In genomic region chr9:74848411-74849194, GRCm38 (mm10) we compare ENCODE assay signal across 9 mouse cellular contexts. TPM values are rescaled to one million over a fixed set of nuclear protein-coding genes. Genes with fewer than 3 reads are reported as not detected.
DNase-seq lines count a peak whose midpoint lies in the region; ATAC-seq and TF ChIP-seq lines count a peak whose summit lies in the region.
"Had no signal": no experiment of that assay in that cellular context is flagged by ENCODE, and none has a peak within 500 bp of the region (broad histone marks: within the 10 kb centered on the region; RNA-seq: fewer than 3 reads in every experiment).

No protein-coding gene starts in this region.

- no peaks in the 10 kb centered on the region for H3K9me3 ChIP-seq in lung, embryonic 15.5 days
- H3K9me3 ChIP-seq in forebrain, embryonic 10.5 days, result no peaks in the 10 kb centered on the region
- H3K9me3 ChIP-seq in limb, embryonic 14.5 days (ENCODE audit: control insufficient read depth, low read length), result no peaks in the 10 kb centered on the region
- H3K9me3 ChIP-seq in stomach, embryonic 14.5 days (ENCODE audit: control insufficient read depth, low read depth, low read length), result no peaks in the 10 kb centered on the region

- H3K27me3 ChIP-seq in lung, embryonic 15.5 days, result peaks cover 90% of the 10 kb centered on the region
- peaks cover 94% of the 10 kb centered on the region for H3K27me3 ChIP-seq in forebrain, embryonic 10.5 days (ENCODE audit: poor library complexity, severe bottlenecking)
- peaks cover 91% of the 10 kb centered on the region for H3K27me3 ChIP-seq in limb, embryonic 14.5 days (ENCODE audit: control insufficient read depth, insufficient read depth, low read length)
- H3K27me3 ChIP-seq in stomach, embryonic 14.5 days (ENCODE audit: control insufficient read depth, insufficient read depth, low read length), result peaks cover 60% of the 10 kb centered on the region

- no peak for TF ChIP-seq POLR2A in limb, embryonic 14.5 days (IDR thresholded peaks at IDR 0.05; ENCODE audit: borderline replicate concordance, extremely low read depth, insufficient read depth, insufficient read length)

- 1% methylated on average over 46 of the region's 46 CpGs for WGBS in lung, embryonic 15.5 days
- WGBS in forebrain, embryonic 10.5 days, result under 1% methylated on average over 46 of the region's 46 CpGs
- WGBS in limb, embryonic 14.5 days, result 1% methylated on average over 46 of the region's 46 CpGs
- under 1% methylated on average over 46 of the region's 46 CpGs for WGBS in stomach, embryonic 14.5 days

- DNase-seq in lung, postnatal 10 days, result no peak
- DNase-seq in forebrain, embryonic 10.5 days (ENCODE audit: extremely low spot score, low spot score), result peak; percentile 56
- DNase-seq in limb, embryonic 14.5 days (ENCODE audit: low spot score), result no peak
- DNase-seq in spleen, adult 18-20 months, result no peak
- no peak for DNase-seq in layer of hippocampus, adult 9-11 months
- DNase-seq: adrenal gland, adult 2 months had no signal

- H3K4me1 ChIP-seq in lung, embryonic 15.5 days, result peaks cover 12% of the 10 kb centered on the region
- peaks cover 33% of the 10 kb centered on the region for H3K4me1 ChIP-seq in forebrain, embryonic 10.5 days
- peaks cover 6% of the 10 kb centered on the region for H3K4me1 ChIP-seq in limb, embryonic 14.5 days (ENCODE audit: control insufficient read depth, insufficient read depth, low read length)
- 0 out of 2 replicates have a peak, but pooled peaks cover 6% of the 10 kb centered on the region for H3K4me1 ChIP-seq in stomach, embryonic 14.5 days (ENCODE audit: control insufficient read depth, insufficient read depth, low read length)

- H3K4me2 ChIP-seq in lung, embryonic 15.5 days, result peak overlapping the region; percentile 64
- peak overlapping the region; percentile 51 for H3K4me2 ChIP-seq in limb, embryonic 14.5 days (replicated peaks; ENCODE audit: low read depth, low read length, severe bottlenecking)
- peak overlapping the region; percentile 69 for H3K4me2 ChIP-seq in stomach, embryonic 14.5 days (replicated peaks; ENCODE audit: low read depth, low read length)

- no peak overlapping the region for H3K9ac ChIP-seq in lung, embryonic 15.5 days
- 0 out of 2 replicates have a peak overlapping the region, but pooled peaks have one; percentile 12 for H3K9ac ChIP-seq in limb, embryonic 14.5 days (ENCODE audit: low read depth, low read length, severe bottlenecking)
- H3K9ac ChIP-seq in stomach, embryonic 14.5 days (replicated peaks; ENCODE audit: low read depth, low read length), result 0 out of 2 replicates have a peak overlapping the region, but pooled peaks have one; percentile 14

- H3K4me3 ChIP-seq in lung, embryonic 15.5 days, result peak overlapping the region; percentile 34
- H3K4me3 ChIP-seq in forebrain, embryonic 10.5 days, result peak overlapping the region; percentile 55
- H3K4me3 ChIP-seq in limb, embryonic 14.5 days (replicated peaks; ENCODE audit: low read length), result peak overlapping the region; percentile 36
- peak overlapping the region; percentile 38 for H3K4me3 ChIP-seq in stomach, embryonic 14.5 days (ENCODE audit: low read depth, low read length)

- no peaks in the 10 kb centered on the region for H3K36me3 ChIP-seq in lung, embryonic 15.5 days
- H3K36me3 ChIP-seq in forebrain, embryonic 10.5 days (replicated peaks), result no peaks in the 10 kb centered on the region
- no peaks in the 10 kb centered on the region for H3K36me3 ChIP-seq in limb, embryonic 14.5 days (ENCODE audit: control insufficient read depth, insufficient read depth, low read length)
- H3K36me3 ChIP-seq in stomach, embryonic 14.5 days (ENCODE audit: control insufficient read depth, insufficient read depth, low read length), result no peaks in the 10 kb centered on the region

- no peak overlapping the region for H3K27ac ChIP-seq in lung, embryonic 15.5 days
- H3K27ac ChIP-seq in forebrain, embryonic 10.5 days, result peak overlapping the region; percentile 53; the same call in 1 of the 2 replicates
- no peak overlapping the region for H3K27ac ChIP-seq in limb, embryonic 14.5 days (replicated peaks; ENCODE audit: low read depth, low read length)
- no peak overlapping the region for H3K27ac ChIP-seq in stomach, embryonic 14.5 days (ENCODE audit: low read length)

- ATAC-seq in lung, embryonic 15.5 days (ENCODE audit: borderline replicate concordance, extremely low read depth, low FRiP score, low TSS enrichment), result no peak
- ATAC-seq in limb, embryonic 14.5 days (ENCODE audit: low FRiP score, low read depth), result no peak
- no peak for ATAC-seq in stomach, embryonic 14.5 days (ENCODE audit: insufficient number of reproducible peaks, insufficient read depth, low FRiP score, low read depth)
- ATAC-seq in frontal cortex, adult (ENCODE audit: low TSS enrichment), result no peak

RNA-seq across cellular contexts. Expression of gene Onecut1, which starts 13.1 kb away (rescaled TPM):
- 0.06 TPM in 1 of 2 replicates, not detected in the other for polyA plus RNA-seq in lung, embryonic 15.5 days (2015; fragmentation: Nextera tagmentation; extraction: Ambion mirVana)
- 0.92 and 1.2 TPM in 2 replicates for polyA plus RNA-seq in forebrain, embryonic 10.5 days (2016; fragmentation: Nextera tagmentation; extraction: Ambion mirVana)
- not detected in 2 replicates for polyA plus RNA-seq in limb, embryonic 14.5 days (2012; rRNA removed)
- 0.04 TPM in 1 of 2 replicates, not detected in the other for polyA plus RNA-seq in limb, embryonic 14.5 days (2014; fragmentation: Nextera tagmentation; extraction: Ambion mirVana)
- polyA plus RNA-seq in stomach, embryonic 14.5 days (2014; fragmentation: Nextera tagmentation; extraction: Ambion mirVana), result 0.51 and 1.8 TPM in 2 replicates
